Mouse (Mus musculus) cortical plate, adult 2 months (tissue): ENCODE measurements around the gene Map6d1.

Source experiments
- CTCF ChIP-seq: fragments of 200-500 bp; IDR thresholded peaks from 2 replicates; pipeline ENCODE4 v1.5.1; 2011; ENCODE audit warnings: mild to moderate bottlenecking, control low read depth, low read length; ENCODE audit not compliant: insufficient read depth; ENCODE audit errors: extremely low read depth
- POLR2A ChIP-seq: fragments of 200-500 bp; IDR thresholded peaks from 2 replicates; pipeline ENCODE4 v1.6.1; 2011; ENCODE audit warnings: mild to moderate bottlenecking, low read length, control low read depth; ENCODE audit not compliant: insufficient read depth; ENCODE audit errors: extremely low read depth

DNA sequence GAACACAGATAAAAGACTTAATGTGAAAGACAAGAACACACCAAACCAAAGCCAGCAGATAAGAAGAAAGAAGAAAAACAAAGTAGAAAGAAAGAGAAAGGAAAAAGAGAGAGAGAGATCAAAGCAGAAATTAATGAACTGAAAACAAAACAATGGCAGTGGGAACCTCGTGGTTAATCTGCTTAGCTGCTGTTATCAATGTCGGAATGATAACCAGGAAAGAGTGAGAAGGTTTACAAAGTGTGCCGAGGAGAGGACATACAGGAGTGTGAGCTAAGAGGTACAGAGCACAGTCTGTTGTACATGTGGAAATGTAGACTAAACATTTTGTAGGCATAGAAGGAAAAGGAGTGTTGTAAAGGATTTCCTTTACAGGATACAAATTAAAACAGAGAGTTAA is 31.8 kb upstream of the Map6d1 start:
- no peak for TF ChIP-seq CTCF
- no peak for TF ChIP-seq POLR2A
